Mouse (Mus musculus): Measurements from ENCODE around the gene Ppp2r5e.
A peak's percentile ranks its signal among the peaks of the same experiment; 100 is the strongest.
"Not testable (repeated sequence)": the region's sequence is repeated elsewhere in the genome, so short reads cannot be mapped to it uniquely, and the experiment has no call there.

Gene Ppp2r5e

GRCm38 (mm10) chr12:75450011-75450410 is 146.0 kb downstream of the Ppp2r5e start:
- DNase-seq (ENCODE audit: low read depth in 2 of 2, low spot score in 2 of 2): no peak

GRCm38 (mm10) chr12:75449475-75449966 is 146.5 kb downstream of the Ppp2r5e start:
- DNase-seq (ENCODE audit: low read depth in 2 of 2, low spot score in 2 of 2): peak in 1 of 2 experiments; percentile 4

DNA sequence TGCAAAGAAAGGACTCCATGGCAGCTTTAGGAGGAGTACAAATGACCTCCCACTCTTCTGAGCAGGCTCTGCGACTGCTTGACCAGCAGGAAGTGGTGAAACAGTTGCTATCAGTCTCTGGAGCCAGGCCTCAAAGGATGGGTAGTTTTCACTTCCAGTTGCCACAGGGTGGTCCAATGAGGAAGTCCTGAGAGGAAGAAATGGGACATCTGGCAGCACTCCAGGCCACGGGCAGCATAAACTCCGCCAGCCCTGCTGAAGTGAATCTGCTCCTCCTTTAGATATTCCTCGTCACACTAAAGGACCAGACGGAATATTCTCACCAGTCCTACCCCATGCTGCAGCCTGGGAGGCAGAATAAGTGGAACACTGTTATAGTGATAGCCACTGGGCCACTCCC is 147.1 kb downstream of the Ppp2r5e start:
- no peak for DNase-seq (ENCODE audit: low read depth in 2 of 2, low spot score in 2 of 2)

DNA sequence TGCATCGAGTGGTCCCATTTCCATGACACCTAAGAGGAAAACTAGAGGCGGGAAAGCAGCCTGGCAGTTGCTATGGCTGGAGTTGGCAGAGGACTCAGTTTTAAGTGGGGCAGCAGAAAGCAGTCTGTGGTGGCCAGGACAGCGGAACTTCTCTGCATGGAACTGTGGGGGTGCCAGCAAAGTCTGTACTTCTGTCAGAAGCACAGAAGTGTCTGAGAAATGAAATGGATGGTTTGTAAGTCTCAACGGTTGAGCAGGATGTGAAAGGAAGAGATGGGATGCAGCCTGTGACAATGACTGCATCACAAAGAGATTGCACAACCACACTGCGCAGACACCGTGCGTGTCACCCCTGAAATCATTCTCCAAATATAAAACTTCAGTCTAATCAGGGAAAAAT is 149.8 kb downstream of the Ppp2r5e start:
- DNase-seq (ENCODE audit: low read depth in 2 of 2, low spot score in 2 of 2): no peak

- not testable (repeated sequence) for DNase-seq (ENCODE audit: low read depth in 2 of 2, low spot score in 2 of 2)
Measured at GRCm38 (mm10) chr12:75432400-75432799, 163.6 kb downstream of the Ppp2r5e start.

GRCm38 (mm10) chr12:75429685-75430396 is 166.2 kb downstream of the Ppp2r5e start:
- no peak for DNase-seq (ENCODE audit: low read depth in 2 of 2, low spot score in 2 of 2)

DNA sequence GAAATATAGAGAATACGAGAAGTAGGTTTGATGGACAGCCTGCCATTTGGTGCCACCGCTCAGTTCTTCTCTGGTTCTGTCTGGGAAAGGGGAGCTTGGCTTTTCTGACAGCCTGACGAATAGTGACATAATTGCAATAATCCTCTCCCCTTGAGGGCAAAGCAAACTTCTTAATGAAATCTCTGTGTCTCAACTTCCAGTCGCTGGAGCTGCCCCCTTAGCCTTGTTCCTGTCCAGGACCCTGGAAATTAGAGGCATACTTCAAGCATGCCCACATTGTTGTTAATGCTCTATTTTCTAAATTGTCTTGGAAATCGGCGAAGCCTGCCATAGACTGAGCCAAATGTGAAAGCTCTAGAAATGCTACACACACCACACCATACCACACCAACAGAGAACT is 167.3 kb downstream of the Ppp2r5e start:
- DNase-seq (ENCODE audit: low read depth in 2 of 2, low spot score in 2 of 2): no peak

DNA sequence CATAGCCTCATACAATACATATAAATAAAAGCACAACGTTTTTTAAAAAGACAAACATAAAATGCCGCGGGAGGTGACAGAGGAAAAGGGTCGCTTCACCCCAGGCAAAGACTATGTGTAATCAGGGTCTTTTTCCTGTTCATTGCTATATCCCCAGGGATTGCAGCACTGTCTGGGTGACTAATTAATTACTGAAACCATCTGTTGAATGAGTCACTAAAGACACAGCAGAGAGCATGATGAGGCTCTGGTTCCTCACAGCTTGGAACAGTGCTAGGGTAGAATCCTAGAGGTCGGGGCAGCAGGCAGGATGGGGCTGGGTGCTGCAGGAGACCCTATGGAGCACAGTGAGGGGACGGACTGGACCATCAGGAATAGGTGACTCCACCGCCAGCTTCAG is 170.2 kb downstream of the Ppp2r5e start:
- no peak for DNase-seq (ENCODE audit: low read depth in 2 of 2, low spot score in 2 of 2)

DNA sequence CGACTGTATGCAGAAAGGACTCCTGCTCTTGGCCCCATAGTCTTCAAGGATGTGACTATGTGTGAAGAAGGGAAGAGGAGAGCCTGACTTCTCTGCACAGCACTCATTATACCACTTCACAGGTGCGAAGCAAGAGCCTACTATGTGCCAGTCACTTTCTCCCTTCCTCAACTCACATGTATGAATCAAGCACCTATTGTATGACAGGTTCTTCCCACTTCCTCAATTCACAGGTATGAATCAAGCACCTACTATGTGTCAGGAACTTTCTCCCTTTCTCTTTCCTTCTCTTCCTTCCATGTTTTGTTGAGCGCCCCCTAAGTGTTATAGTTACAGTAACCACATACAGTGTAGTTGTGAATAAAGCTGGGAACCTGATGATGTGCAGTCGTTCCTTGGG is 171.2 kb downstream of the Ppp2r5e start:
- no peak for DNase-seq (ENCODE audit: low read depth in 2 of 2, low spot score in 2 of 2)

GRCm38 (mm10) chr12:75424359-75424758 is 171.7 kb downstream of the Ppp2r5e start:
- no peak for DNase-seq (ENCODE audit: low read depth in 2 of 2, low spot score in 2 of 2)

GRCm38 (mm10) chr12:75416681-75417080 is 179.4 kb downstream of the Ppp2r5e start, which contains the start of gene Gphb5:
Gene Gphb5, minus strand, starts transcription at chr12:75416781.
- no peak for DNase-seq (ENCODE audit: low read depth in 2 of 2, low spot score in 2 of 2)

DNA sequence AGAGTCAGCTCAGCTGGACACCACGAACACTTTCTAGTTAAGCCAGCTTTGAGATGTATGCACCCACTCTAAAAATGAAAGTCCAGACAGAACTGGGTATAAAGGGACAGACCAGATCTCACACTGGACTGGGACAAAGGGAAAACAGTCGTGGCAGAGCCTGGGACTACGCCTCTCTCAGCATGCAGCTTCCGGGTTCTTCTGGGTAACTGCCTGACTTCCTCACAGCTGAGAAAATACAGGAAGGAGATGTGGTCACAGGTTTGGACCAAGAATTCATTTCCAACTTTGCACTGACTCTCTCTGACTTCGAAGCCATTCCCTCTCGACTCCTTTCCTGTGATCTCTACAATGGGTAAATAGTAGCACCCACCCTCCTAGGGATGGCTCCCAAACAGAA is 181.1 kb downstream of the Ppp2r5e start:
- DNase-seq (ENCODE audit: low read depth in 2 of 2, low spot score in 2 of 2): no peak

DNA sequence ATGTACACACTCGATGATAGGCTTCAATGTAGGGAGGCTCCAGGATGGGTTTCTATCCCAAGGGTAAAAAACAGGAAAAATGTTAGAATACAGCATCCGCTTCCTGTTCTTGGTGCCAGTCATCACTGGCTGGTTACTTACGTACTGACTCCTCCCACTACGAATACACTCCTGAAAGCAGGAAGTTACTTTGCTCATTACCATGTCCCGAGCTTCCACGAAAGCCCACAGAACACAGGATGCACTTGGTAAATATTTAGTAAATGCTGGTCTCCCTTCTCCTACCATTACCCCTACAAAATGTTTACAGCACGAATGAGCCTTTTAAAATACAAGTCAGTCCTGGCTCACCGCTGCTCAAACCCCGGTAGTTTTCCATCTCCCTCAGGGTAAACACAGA is 183.1 kb downstream of the Ppp2r5e start:
- DNase-seq (ENCODE audit: low read depth in 2 of 2, low spot score in 2 of 2): peak in 1 of 2 experiments; percentile 2
